Mouse (Mus musculus) ES-Bruce4 (cell line): Measurements from ENCODE around the gene Mcpt4.
"Not testable (repeated sequence)": the region's sequence is repeated elsewhere in the genome, so short reads cannot be mapped to it uniquely, and the experiment has no call there.

Experiments
- CTCF ChIP-seq: IDR thresholded peaks from one replicate; pipeline ENCODE4 v1.8.1; 2011; ENCODE audit warnings: low read depth, low read length
- POLR2A ChIP-seq: IDR thresholded peaks from one replicate; pipeline ENCODE4 v1.8.1; 2011; ENCODE audit warnings: low read length; ENCODE audit not compliant: insufficient read depth

DNA sequence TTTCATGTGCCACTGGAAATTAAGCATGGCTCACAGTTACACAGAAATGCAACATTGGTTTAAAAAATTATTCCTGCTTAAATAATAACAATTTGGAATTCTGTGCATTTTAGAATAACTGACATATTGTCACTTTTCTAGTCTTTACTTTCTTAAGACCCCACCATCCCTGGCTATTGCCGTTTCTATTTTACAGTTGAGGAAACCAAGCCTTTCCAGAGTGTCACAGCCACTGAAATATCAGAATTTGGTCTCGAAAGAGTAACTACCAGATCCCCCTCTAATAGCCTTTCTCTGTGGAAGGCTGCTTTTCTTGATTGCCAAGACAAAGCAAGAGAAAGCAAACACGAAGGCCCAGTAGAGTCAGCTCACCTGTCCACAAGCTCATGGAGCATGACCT, 31.7 kb downstream of the Mcpt4 start, which contains the start of gene Mcpt9:
- TF ChIP-seq CTCF, POLR2A: not testable (repeated sequence)
